Mouse (Mus musculus): ENCODE results near the gene Fezf2.
A peak's percentile ranks its signal among the peaks of the same experiment; 100 is the strongest.

Gene Fezf2

DNA sequence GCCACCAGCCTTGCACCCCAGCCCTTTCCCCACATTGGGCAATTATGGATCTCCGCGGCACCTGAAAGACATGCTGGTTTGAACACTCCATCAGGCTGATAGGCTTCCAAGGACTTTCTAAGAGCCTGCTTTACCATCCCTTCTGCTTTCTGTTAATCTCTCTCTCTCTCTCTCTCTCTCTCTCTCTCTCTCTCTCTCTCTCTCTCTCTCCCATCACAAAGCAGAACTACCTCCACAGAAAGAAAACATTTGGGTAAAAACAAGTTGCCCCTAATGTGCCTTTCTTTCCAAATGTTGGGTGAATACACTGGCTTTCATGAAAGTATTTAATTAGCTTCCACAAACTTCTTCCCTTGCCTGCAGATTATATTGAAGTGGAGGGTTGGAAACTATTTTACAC is at the start of gene Fezf2:
Gene Fezf2 (minus strand): TSS at position 101 of the 400 bp plus-strand sequence.
- no peak for DNase-seq (ENCODE audit: low spot score)

DNA sequence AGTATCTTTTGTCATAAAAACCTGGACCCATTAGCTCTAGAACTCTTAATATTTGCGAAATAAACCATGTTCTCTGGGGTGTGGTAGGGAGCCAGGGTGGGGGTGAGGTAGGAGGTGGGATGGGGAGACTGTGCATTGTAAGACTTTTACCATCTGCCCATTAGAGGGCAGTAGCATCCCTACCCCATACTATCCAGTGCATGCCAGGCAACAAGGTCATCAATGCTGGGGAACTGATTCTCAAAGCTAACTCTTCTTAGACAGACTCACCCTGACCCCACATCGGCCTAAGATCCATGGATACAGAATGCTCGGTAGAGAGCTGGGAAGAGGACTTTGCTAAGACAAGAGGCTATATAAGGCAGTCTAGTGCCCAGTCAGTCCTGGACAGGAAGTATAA is 49.6 kb upstream of the Fezf2 start:
- DNase-seq (ENCODE audit: low spot score), result peak; percentile 35

DNA sequence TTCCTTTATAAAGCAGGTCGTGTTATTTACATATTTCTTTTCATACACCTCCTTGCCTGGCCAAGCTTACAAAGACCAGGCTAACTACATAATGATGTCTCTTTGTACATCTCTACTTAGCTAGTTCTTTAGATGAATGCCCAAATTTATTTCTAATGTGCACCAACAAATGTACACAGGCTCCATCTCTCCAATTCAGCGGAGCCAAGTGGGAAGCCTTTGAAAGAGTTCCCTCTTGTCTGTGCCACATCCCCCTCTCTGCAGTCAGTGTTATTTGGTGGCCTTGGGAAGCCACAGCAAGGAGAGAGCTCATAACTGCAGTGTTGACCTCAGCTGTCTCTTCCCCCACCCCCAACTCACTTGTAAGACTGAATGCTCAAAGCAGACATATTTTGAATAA is 46.3 kb upstream of the Fezf2 start:
- peak; percentile 30 for DNase-seq (ENCODE audit: low spot score)

GRCm38 (mm10) chr14:12393271-12393861 is 45.4 kb upstream of the Fezf2 start:
- peak; percentile 86 for DNase-seq (ENCODE audit: low spot score)

GRCm38 (mm10) chr14:12391167-12391566 is 43.2 kb upstream of the Fezf2 start:
- no peak for DNase-seq (ENCODE audit: low spot score)

GRCm38 (mm10) chr14:12388806-12389436 is 40.9 kb upstream of the Fezf2 start:
- DNase-seq (ENCODE audit: low spot score), result peak; percentile 79

DNA sequence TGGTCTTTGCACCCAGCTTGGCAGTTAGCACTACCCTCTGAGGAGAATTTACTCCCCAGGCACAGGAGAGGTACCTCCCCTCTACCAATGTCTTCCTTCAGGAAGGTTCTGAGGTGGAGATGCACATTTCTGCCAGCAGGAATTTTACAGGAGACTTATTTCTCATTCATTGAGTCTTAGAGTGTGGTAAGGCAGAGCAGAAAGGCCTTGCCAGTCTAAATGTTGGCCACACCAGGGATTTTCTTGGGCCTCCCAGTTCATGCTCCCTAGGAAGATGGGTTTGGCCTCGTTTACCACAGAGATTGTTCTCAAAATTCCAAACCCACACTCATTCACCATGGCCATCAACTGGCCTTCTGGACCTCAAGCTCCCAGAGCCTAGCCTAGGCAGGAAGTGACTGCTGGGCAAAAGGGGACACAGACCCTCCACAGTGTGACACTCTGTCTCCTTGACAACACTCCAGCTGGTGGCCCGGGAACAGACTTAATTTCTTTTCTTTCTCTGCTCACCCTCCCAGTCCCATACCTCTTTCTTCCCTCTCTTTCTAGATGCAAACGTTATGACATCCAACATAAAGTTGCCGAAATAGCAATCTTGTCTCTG is 40.3 kb upstream of the Fezf2 start:
- DNase-seq (ENCODE audit: low spot score), result peak; percentile 76

- no peak for DNase-seq (ENCODE audit: low spot score)
These were observed 39.2 kb upstream of the Fezf2 start for GRCm38 (mm10) chr14:12387176-12387575.

- no peak for DNase-seq (ENCODE audit: low spot score)
These were observed 29.9 kb upstream of the Fezf2 start for GRCm38 (mm10) chr14:12377883-12378282.

DNA sequence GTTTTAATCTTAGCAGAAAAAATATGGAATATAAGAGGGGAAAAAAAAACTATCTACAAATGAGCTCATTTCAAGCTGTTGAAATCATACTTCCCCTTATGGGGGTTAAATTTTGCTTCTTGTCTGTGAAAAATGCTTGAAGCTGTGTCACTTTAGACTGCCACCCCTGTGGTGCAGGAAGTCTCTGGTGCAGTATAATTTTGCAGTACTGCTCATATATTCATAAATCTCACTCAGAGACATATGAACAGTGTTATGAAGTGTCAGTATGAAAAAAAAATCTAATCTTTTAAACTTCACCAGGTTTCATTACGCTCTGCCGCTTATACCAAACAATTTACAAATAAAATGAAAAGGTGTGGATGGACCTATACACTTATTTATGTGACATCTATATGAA is 29.3 kb upstream of the Fezf2 start:
- DNase-seq (ENCODE audit: low spot score), result no peak

DNA sequence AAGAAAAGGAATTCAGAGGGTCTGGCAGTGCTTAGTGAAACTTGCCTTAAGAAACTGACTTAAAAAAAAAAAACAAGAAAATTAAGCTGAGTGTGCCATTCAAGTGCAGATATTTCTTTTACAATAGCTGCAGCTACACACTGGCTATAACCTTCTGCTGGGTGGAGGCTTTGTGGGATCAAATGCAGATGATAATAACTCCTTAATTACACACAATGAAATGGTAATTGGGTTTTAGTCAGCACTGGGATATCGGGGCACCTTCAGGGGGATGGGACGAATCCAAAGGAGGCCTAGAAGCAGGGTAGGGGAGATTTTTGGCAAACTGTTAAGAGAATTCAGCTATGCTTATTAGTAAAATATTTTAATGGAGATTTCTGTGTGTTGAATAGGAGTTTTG is 27.5 kb upstream of the Fezf2 start:
- no peak for DNase-seq (ENCODE audit: low spot score)

DNA sequence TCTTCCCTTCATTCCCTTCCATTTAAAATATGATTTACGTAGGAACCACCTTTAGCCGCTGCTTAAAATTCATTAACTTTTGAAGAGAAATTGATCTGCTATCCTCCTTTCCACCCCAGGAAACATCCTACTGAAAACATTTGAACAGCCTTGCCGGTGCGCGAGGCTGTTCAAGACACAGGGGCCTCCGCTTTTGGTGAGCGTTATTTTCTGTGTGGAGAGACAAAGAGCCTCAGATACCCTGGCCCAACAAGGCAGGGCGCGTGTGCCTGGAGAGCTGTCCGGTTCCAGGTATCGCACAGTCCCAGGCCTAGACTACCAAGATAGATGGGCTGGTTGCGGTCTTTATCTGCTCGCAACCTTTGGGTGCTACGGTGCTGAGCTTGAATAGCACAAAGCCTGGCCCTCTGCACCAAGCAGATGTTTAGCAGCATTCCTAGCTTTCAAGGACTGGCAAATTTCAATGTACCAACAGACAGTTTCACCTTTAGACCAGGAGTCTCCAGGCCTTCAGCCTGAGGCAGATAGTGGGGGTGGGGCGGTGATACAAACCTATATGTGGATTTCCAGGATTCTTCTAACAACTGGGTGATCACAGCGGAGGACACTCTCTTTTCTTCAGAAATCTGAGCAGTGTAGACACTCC is 2.4 kb upstream of the Fezf2 start:
- DNase-seq (ENCODE audit: low spot score), result peak; percentile 44

DNA sequence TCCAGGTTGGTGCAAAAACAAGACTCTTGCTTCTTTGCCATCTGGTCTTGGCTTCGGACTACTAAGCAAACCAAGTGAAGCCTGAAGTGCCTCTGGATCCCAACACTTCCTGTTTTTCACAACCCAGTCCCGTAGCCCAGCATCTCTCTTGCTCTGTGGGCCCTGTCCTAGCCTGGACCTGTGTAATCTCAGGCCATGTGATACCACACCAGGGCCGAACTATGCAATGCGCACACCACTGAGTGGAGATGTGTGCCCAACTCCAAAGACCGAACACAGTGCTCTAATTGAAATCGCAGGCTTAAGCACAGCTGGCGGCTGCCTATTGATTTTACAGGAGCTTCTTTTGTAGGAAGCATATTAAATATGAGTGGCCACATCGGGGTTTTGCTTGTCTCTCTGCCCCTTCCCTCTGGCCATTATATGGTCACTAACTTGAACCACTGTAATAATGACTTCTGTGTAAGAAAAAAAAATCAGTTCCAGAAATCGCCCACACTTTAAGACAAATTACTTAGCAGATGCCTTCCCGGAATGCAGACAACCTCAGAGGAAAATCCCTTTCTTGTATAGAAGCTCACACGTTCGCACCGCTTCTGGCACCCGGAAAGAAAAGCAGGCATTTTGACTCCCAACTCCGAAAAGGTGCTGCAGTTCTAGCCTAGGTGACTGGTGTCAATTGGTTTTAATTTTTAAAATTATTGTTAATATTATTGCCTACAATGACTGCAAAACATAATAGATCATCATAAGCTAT is 1.5 kb upstream of the Fezf2 start:
- DNase-seq (ENCODE audit: low spot score), result peak; percentile 46

DNA sequence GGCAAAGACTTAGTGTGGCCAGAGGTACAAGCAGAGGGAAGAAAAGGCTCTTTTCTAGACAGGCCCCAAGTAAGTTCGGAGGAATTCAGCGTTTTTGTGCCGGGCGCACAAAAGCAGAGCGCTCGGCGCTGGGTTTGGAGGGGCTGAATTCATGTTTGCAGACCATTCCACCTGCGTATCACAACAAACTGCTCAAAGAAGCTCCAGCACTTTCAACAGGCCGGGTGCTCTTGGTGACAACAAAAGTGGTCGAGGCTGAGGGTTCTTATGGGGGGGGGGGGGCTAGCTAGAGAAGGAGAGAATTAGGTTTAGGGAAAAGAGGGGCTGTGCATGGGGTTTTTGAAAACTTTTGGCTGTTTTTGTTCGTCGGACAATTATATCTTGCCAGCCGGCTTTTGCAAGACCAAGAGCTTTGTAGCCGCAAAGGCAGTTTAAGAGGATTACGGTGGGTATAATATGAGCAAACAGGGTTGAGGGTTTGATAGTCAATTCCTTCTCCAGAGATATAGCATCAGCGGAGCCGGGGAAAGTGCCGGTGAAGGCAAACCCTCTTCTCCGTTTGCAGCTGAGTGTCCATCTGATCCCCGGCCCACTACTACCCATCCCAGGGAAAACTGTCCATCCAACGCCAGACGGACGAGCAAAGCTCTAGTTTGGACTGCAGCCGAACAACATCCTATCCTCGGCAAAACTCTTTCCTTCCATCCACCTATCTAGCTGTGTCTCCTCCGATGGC is 956 bp downstream of the Fezf2 start:
- DNase-seq (ENCODE audit: low spot score), result peak; percentile 68

GRCm38 (mm10) chr14:12346011-12346864 is 1.8 kb downstream of the Fezf2 start:
- DNase-seq (ENCODE audit: low spot score), result peak; percentile 69

GRCm38 (mm10) chr14:12345241-12345921 is 2.6 kb downstream of the Fezf2 start:
- DNase-seq (ENCODE audit: low spot score), result peak; percentile 46

DNA sequence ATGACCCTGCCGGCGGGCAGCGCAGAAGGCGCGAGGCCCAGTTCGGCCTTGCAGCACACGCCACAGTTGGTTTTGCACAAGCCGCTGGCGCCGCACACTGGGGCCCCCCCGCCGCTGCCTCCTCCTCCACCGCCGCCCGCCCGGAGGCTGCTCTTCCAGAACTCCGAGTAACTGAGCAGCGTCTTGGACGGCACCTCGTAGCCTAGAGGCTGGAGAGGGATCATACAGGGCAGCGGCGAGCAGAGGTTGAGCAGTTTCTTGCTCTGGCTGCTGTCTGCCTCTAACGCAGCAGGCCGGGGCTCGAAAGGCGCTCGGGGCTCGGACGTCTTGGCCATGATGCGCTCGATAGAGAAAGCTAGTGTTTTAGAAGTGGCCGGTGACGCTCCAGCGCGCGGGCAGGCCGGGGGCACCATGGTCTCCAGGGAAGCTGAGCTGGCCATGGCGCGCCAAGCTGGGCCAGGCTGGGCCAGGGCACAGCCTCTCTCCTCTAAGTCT is 3.2 kb downstream of the Fezf2 start:
- DNase-seq (ENCODE audit: low spot score), result peak; percentile 54

- DNase-seq (ENCODE audit: low spot score), result no peak
These were observed 3.8 kb downstream of the Fezf2 start for GRCm38 (mm10) chr14:12344061-12344745.

DNA sequence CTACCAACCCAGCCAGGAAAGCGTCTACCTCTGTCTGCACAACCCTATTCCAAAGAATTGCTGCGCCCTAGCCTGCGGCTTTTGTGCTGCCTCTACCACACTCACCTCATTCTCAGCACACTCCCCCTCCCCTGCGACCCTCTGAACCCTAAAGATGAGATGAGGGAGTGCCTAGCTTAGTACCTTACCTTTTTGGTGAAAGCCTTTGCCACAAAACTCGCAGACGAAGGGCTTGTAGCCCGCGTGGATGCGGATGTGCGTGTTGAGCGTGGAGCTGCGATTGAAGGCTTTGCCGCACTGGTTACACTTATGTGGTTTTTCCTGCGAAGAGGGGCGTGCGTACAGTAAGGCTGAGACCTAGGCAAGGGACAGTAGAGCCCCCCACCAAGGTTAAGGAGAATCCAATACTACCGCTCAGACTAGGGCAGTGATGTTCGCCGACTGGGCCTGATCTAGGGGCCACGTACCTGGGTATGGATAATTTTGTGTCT is 4.5 kb downstream of the Fezf2 start:
- peak; percentile 58 for DNase-seq (ENCODE audit: low spot score)
